Comparison of ENCODE assay signal across 8 mouse cellular contexts in the genomic region with DNA sequence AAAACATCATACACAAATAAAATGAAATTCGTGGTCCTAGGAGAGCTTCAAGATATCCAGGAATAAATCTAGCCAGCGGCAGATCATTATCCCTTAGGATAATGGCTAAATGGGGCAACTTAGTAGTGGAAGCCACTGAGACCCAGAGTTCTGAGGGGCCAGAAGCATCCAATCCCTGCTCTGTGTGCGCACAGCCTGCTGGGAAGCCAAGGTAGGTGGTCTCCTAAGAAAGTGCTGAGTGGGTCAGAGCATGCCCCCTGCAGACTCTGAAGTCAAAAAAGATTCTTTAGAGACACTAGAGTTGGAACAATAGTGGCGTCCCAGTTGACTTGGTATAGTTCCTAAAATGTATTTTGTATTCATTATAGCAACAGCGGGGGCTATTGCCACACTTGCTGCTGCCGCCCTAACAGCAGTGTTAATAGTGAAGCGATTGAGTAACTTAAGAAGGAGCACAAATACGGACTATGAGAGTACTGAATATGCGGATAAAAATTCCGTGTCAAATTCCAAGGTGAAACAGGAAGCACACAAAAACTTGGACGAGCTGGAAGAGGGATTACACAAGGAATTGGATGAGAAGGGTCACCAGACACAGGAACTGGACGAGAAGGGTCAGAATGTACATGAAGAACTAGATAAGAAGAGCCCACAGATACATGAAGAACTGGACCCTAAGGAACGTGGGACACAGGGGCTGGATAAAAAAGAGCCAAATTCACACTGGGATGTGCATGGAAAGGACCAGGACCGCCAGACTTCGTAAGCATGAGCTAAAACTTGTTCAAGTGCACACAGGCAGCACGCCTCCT. TPM values are rescaled to one million over a fixed set of nuclear protein-coding genes. Genes with fewer than 3 reads are reported as not detected.
DNase-seq lines count a peak whose midpoint lies in the region; ATAC-seq lines count a peak whose summit lies in the region.

A gene (plus strand): TSS at position 472 of the 812 bp plus-strand sequence.

- 20% methylated on average over 16 of the region's 16 CpGs for WGBS in kidney, embryonic 15.5 days
- 16% methylated on average over 16 of the region's 16 CpGs for WGBS in forebrain, embryonic 12.5 days
- WGBS in intestine, embryonic 14.5 days, result 25% methylated on average over 16 of the region's 16 CpGs
- 20% methylated on average over 16 of the region's 16 CpGs for WGBS in lung, embryonic 15.5 days

- H3K4me1 ChIP-seq in kidney, embryonic 15.5 days, result peaks cover 16% of the 10 kb centered on the region
- peaks cover 17% of the 10 kb centered on the region for H3K4me1 ChIP-seq in forebrain, embryonic 12.5 days
- peaks cover 5% of the 10 kb centered on the region; the same call in 1 of the 2 replicates for H3K4me1 ChIP-seq in intestine, embryonic 14.5 days (replicated peaks; ENCODE audit: control insufficient read depth, insufficient read depth, low read length)
- H3K4me1 ChIP-seq in lung, embryonic 15.5 days, result peaks cover 12% of the 10 kb centered on the region

- H3K27me3 ChIP-seq in kidney, embryonic 15.5 days, result 0 out of 2 replicates have a peak, but pooled peaks cover 3% of the 10 kb centered on the region
- no peaks in the 10 kb centered on the region for H3K27me3 ChIP-seq in forebrain, embryonic 12.5 days
- 0 out of 2 replicates have a peak, but pooled peaks cover 5% of the 10 kb centered on the region for H3K27me3 ChIP-seq in intestine, embryonic 14.5 days (replicated peaks; ENCODE audit: control insufficient read depth, insufficient read depth, low read length)
- H3K27me3 ChIP-seq in lung, embryonic 15.5 days, result peaks cover 8% of the 10 kb centered on the region; the same call in 1 of the 2 replicates

- H3K4me3 ChIP-seq in kidney, embryonic 15.5 days (replicated peaks), result peak within 1 kb of the TSS; percentile 73
- H3K4me3 ChIP-seq in forebrain, embryonic 12.5 days (replicated peaks), result peak within 1 kb of the TSS; percentile 83
- peak within 1 kb of the TSS; percentile 63 for H3K4me3 ChIP-seq in intestine, embryonic 14.5 days (ENCODE audit: low read depth, low read length)
- H3K4me3 ChIP-seq in lung, embryonic 15.5 days, result peak within 1 kb of the TSS; percentile 63

- no peaks in the 10 kb centered on the region for H3K36me3 ChIP-seq in kidney, embryonic 15.5 days
- H3K36me3 ChIP-seq in forebrain, embryonic 12.5 days (replicated peaks), result no peaks in the 10 kb centered on the region
- no peaks in the 10 kb centered on the region for H3K36me3 ChIP-seq in intestine, embryonic 14.5 days (ENCODE audit: control insufficient read depth, insufficient read depth, low read length)
- no peaks in the 10 kb centered on the region for H3K36me3 ChIP-seq in lung, embryonic 15.5 days

- no peak for DNase-seq in kidney, postnatal 25 days
- no peak for DNase-seq in adrenal gland, postnatal 25 days
- DNase-seq in intestine, embryonic 14.5 days (ENCODE audit: low spot score), result peak; percentile 51
- peak; percentile 53 for DNase-seq in retina, postnatal 1 day
- DNase-seq in kidney, postnatal 14 days, result no peak

- H3K4me2 ChIP-seq in kidney, embryonic 15.5 days, result peak within 1 kb of the TSS; percentile 98
- H3K4me2 ChIP-seq in forebrain, embryonic 12.5 days, result peak within 1 kb of the TSS; percentile 83
- H3K4me2 ChIP-seq in intestine, embryonic 14.5 days (ENCODE audit: low read length), result peak within 1 kb of the TSS; percentile 80
- H3K4me2 ChIP-seq in lung, embryonic 15.5 days, result peak within 1 kb of the TSS; percentile 93

- ATAC-seq in kidney, embryonic 15.5 days (replicated peaks; ENCODE audit: low FRiP score), result no peak
- no peak for ATAC-seq in forebrain, embryonic 12.5 days (ENCODE audit: low FRiP score)
- no peak for ATAC-seq in intestine, embryonic 14.5 days (replicated peaks; ENCODE audit: low FRiP score, low TSS enrichment, low read depth)
- no peak for ATAC-seq in lung, embryonic 15.5 days (ENCODE audit: borderline replicate concordance, extremely low read depth, low FRiP score, low TSS enrichment)

- H3K27ac ChIP-seq in kidney, embryonic 15.5 days, result peak within 1 kb of the TSS; percentile 66
- peak within 1 kb of the TSS; percentile 97 for H3K27ac ChIP-seq in forebrain, embryonic 12.5 days
- H3K27ac ChIP-seq in intestine, embryonic 14.5 days (ENCODE audit: low read depth), result peak within 1 kb of the TSS; percentile 54
- peak within 1 kb of the TSS; percentile 74 for H3K27ac ChIP-seq in lung, embryonic 15.5 days

- H3K9me3 ChIP-seq in kidney, embryonic 15.5 days (replicated peaks), result no peaks in the 10 kb centered on the region
- H3K9me3 ChIP-seq in forebrain, embryonic 12.5 days, result no peaks in the 10 kb centered on the region
- H3K9me3 ChIP-seq in intestine, embryonic 14.5 days (ENCODE audit: control insufficient read depth, low read length), result no peaks in the 10 kb centered on the region
- H3K9me3 ChIP-seq in lung, embryonic 15.5 days, result no peaks in the 10 kb centered on the region

- H3K9ac ChIP-seq in kidney, embryonic 15.5 days, result peak within 1 kb of the TSS; percentile 66
- H3K9ac ChIP-seq in forebrain, embryonic 12.5 days, result peak within 1 kb of the TSS; percentile 88
- H3K9ac ChIP-seq in intestine, embryonic 14.5 days (ENCODE audit: low read length), result peak within 1 kb of the TSS; percentile 53
- peak within 1 kb of the TSS; percentile 51 for H3K9ac ChIP-seq in lung, embryonic 15.5 days

RNA-seq across cellular contexts. Expression of the gene that starts here (rescaled TPM):
- 8.1 and 10.3 TPM in 2 replicates for polyA plus RNA-seq in kidney, embryonic 15.5 days (2015; fragmentation: Nextera tagmentation; extraction: Ambion mirVana)
- total RNA-seq in adrenal gland, postnatal 25 days (2021), result 64.3 and 64.8 TPM in 2 replicates
- 58.6 and 64.7 TPM in 2 replicates for polyA plus RNA-seq in forebrain, embryonic 12.5 days (2016; fragmentation: Nextera tagmentation; extraction: Ambion mirVana)
- polyA plus RNA-seq in intestine, embryonic 14.5 days (2014; fragmentation: Nextera tagmentation; extraction: Ambion mirVana), result 11.6 and 13.9 TPM in 2 replicates
- 16.9 and 20.4 TPM in 2 replicates for polyA plus RNA-seq in lung, embryonic 15.5 days (2015; fragmentation: Nextera tagmentation; extraction: Ambion mirVana)

Comparison
In these comparisons a context has a peak if more than half of its experiments do, and no peak if none do; other contexts are left out.
1. DNase-seq: peak in intestine, embryonic 14.5 days (single experiment) and retina, postnatal 1 day (single experiment); none in kidney, postnatal 25 days (0 of 2), adrenal gland, postnatal 25 days (single experiment) and kidney, postnatal 14 days (single experiment).
2. Peak in every context shown above with its lines, with median percentiles within 50 percentile points of each other: H3K27ac ChIP-seq, H3K4me2 ChIP-seq, H3K4me3 ChIP-seq and H3K9ac ChIP-seq.